Mouse (Mus musculus) liver, postnatal 0 days (tissue): ENCODE results near the gene Mtrr.

Experiments
- CTCF ChIP-seq: sonication (generic); IDR thresholded peaks from 2 replicates; pipeline ENCODE4 v1.5.1; 2016; ENCODE audit warnings: antibody characterized with exemption, low read depth
- EP300 ChIP-seq: IDR thresholded peaks from 2 replicates; pipeline ENCODE4 v1.6.1; 2016; ENCODE audit warnings: antibody characterized with exemption, low read depth, mild to moderate bottlenecking

- TF ChIP-seq CTCF (no peak), EP300 (no peak)
Observed at GRCm38 (mm10) chr13:68572966-68573913, 8.7 kb downstream of the Mtrr start.
